Mouse (Mus musculus): ENCODE data around the gene Med17. TPM values are rescaled to one million over a fixed set of nuclear protein-coding genes. Genes with fewer than 3 reads are reported as not detected.
"Not testable (repeated sequence)": the region's sequence is repeated elsewhere in the genome, so short reads cannot be mapped to it uniquely, and the experiment has no call there.

Med17 gene
- 40.1 and 44.4 TPM in 2 replicates for polyA plus RNA-seq (2015; fragmentation: Nextera tagmentation; extraction: Ambion mirVana)

GRCm38 (mm10) chr9:15279649-15280490 is at the start of gene Med17:
Gene Med17, minus strand, starts transcription at chr9:15279931.
- peak within 1 kb of the TSS; percentile 82 for H3K4me2 ChIP-seq
- WGBS, result 1% methylated on average over 54 of the region's 57 CpGs
- H3K36me3 ChIP-seq (ENCODE audit: poor library complexity, severe bottlenecking), result peaks cover 16% of the 10 kb centered on the region
- peak within 1 kb of the TSS; percentile 98 for H3K9ac ChIP-seq
- H3K27ac ChIP-seq, result peak within 1 kb of the TSS; percentile 84
- no peaks in the 10 kb centered on the region for H3K27me3 ChIP-seq
- H3K4me1 ChIP-seq, result peaks cover 29% of the 10 kb centered on the region
- ATAC-seq, result peak; percentile 99
- peak within 1 kb of the TSS; percentile 92 for H3K4me3 ChIP-seq
- H3K9me3 ChIP-seq (replicated peaks), result no peaks in the 10 kb centered on the region

- WGBS, result 77% methylated on average over 2 of the region's 2 CpGs
- peaks cover 72% of the 10 kb centered on the region for H3K36me3 ChIP-seq (ENCODE audit: poor library complexity, severe bottlenecking)
- H3K4me2 ChIP-seq, result no peak overlapping the region
- 0 out of 2 replicates have a peak, but pooled peaks have one; percentile 38 for ATAC-seq
- no peak overlapping the region for H3K4me3 ChIP-seq
- H3K9me3 ChIP-seq (replicated peaks), result no peaks in the 10 kb centered on the region
- H3K9ac ChIP-seq, result no peak overlapping the region
- no peaks in the 10 kb centered on the region for H3K27me3 ChIP-seq
- H3K27ac ChIP-seq, result no peak overlapping the region
- no peaks in the 10 kb centered on the region for H3K4me1 ChIP-seq
Observed at GRCm38 (mm10) chr9:15318170-15318742, 38.5 kb upstream of the Med17 start.

DNA sequence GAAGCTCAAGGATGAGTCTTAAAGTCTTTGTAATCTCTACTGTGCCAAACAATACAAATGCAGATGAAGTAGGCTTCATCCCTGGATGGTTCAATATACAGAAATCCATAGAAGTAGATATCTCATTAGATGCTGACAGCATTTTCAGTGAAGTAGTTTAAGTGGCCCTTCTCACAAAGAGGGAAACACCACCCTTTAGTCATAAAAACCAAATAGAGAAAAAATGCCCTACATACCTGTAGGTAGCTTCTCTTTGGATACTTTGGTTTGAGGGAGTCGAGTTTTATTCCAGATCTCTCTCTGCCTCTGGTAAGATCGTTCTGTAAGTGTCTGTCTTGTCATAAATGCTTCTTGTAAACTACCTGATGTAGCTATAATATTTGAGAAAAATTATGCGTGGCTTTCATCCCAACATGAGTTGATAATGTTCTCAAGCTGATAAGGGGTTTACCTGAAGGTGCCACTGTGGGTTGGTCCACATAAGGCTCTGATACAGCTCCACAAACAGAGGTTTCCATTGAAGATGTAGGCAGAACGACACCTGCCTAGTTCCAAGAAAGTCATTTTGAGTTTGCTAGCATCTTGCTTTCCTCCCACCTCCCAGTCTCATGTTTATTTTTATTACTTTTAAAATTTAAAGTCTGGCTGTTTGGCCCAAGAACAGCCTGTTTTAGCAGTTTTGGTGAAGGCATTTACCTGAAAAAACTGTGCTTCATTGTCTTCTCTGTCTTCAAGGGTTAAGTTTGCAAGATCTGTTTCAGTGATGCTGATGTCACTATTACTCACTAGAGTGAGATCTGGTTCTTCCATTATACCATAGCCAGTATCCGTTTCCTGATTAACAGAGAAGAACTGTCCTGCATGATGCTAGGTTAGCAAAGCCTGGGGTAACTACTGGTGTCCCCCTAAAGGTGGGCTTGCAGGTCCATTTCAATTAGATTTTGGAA is 37.8 kb upstream of the Med17 start:
- 60% methylated on average over 5 of the region's 5 CpGs for WGBS
- ATAC-seq, result no peak

DNA sequence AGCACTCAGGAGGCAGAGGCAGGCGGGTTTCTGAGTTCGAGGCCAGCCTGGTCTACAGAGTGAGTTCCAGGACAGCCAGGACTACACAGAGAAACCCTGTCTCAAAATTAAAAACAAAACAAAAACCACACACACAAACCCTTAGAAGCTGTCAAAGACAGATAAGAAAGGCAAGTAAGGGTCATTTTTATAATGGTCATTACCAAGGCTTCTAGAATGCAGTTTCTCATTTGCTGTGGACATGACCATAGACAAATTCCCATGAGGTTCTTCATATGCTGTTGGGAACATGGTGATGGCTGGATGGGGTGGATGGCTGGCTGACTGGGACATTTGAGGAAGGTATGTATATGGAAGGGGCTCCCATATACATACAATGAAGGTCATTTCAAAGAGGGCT is 36.6 kb upstream of the Med17 start:
- not testable (repeated sequence) for H3K27me3 ChIP-seq; H3K4me2 ChIP-seq; H3K4me1 ChIP-seq; H3K27ac ChIP-seq; H3K9ac ChIP-seq; H3K9me3 ChIP-seq (replicated peaks); H3K4me3 ChIP-seq; ATAC-seq
- peaks cover 71% of the 10 kb centered on the region for H3K36me3 ChIP-seq (ENCODE audit: poor library complexity, severe bottlenecking)
- 83% methylated on average over 2 of the region's 2 CpGs for WGBS

More for the DNA sequence above, 37.8 kb upstream of the Med17 start:
- H3K4me3 ChIP-seq, result no peak overlapping the region
- no peak overlapping the region for H3K27ac ChIP-seq
- H3K4me1 ChIP-seq, result no peaks in the 10 kb centered on the region
- H3K9ac ChIP-seq, result no peak overlapping the region
- no peaks in the 10 kb centered on the region for H3K27me3 ChIP-seq
- H3K36me3 ChIP-seq (ENCODE audit: poor library complexity, severe bottlenecking), result peaks cover 70% of the 10 kb centered on the region
- H3K4me2 ChIP-seq, result no peak overlapping the region
- H3K9me3 ChIP-seq (replicated peaks), result no peaks in the 10 kb centered on the region

DNA sequence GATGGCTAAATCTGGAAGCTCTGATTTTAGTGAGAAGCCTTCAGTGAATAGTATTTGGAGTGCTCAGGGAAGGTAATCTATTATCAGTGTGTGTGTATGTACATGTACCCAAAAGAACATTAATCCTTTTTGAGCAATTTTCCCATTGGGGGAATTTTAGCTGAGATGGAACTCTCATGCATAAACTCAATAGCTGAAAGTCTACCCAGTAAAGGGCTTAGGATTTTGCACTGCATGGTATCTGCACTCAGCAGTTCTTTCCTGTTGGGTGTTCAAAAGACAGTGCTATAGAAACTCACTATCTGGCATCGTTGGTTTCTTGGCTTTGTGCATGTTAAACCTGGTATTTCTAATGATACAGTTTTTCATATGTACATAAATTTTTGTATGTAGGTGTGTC is 34.9 kb upstream of the Med17 start:
- H3K27me3 ChIP-seq, result no peaks in the 10 kb centered on the region
- H3K4me1 ChIP-seq, result peaks cover under 1% of the 10 kb centered on the region; the same call in 1 of the 2 replicates
- no peak overlapping the region for H3K4me3 ChIP-seq
- H3K36me3 ChIP-seq (ENCODE audit: poor library complexity, severe bottlenecking), result peaks cover 80% of the 10 kb centered on the region
- H3K4me2 ChIP-seq, result no peak overlapping the region
- ATAC-seq, result no peak
- 97% methylated on average over 1 of the region's 1 CpGs for WGBS
- H3K9ac ChIP-seq, result no peak overlapping the region
- no peaks in the 10 kb centered on the region for H3K9me3 ChIP-seq (replicated peaks)
- no peak overlapping the region for H3K27ac ChIP-seq

GRCm38 (mm10) chr9:15313633-15314032 is 33.9 kb upstream of the Med17 start:
- no peak overlapping the region for H3K27ac ChIP-seq
- H3K4me1 ChIP-seq, result peaks cover 9% of the 10 kb centered on the region
- H3K4me3 ChIP-seq, result no peak overlapping the region
- no peaks in the 10 kb centered on the region for H3K9me3 ChIP-seq (replicated peaks)
- no peak overlapping the region for H3K9ac ChIP-seq
- no peak for ATAC-seq
- WGBS, result 93% methylated on average over 5 of the region's 5 CpGs
- no peak overlapping the region for H3K4me2 ChIP-seq
- no peaks in the 10 kb centered on the region for H3K27me3 ChIP-seq
- H3K36me3 ChIP-seq (ENCODE audit: poor library complexity, severe bottlenecking), result peaks cover 89% of the 10 kb centered on the region

- WGBS, result 94% methylated on average over 2 of the region's 2 CpGs
- Histone ChIP-seq H3K36me3 (ENCODE audit: poor library complexity, severe bottlenecking) (peaks cover 84% of the 10 kb centered on the region), H3K4me2 (no peak overlapping the region), H3K4me3 (no peak overlapping the region), H3K9ac (no peak overlapping the region), H3K27ac (no peak overlapping the region), H3K27me3 (no peaks in the 10 kb centered on the region), H3K4me1 (peaks cover 23% of the 10 kb centered on the region), H3K9me3 (replicated peaks) (no peaks in the 10 kb centered on the region)
- no peak for ATAC-seq
Observed at GRCm38 (mm10) chr9:15312054-15312735, 32.5 kb upstream of the Med17 start.

DNA sequence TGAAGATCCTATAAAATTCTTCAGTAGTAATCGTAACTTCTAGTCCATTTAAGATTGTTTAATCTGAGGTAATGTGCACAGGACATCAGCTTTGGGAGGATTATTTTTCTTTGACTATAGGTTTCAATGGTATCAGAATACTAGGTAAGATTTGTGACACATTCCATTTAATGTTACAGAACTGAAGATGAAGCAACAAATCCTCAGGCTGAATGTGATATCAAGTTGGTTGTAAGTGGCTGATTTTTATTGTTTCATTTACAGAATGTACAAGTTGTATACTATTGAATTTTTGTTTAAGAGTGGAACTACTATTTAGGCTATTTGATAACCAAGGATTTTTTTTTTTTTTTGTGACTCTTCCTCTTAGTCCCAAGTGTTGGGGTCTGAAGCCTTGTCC is 30.4 kb upstream of the Med17 start:
- Histone ChIP-seq H3K27me3 (no peaks in the 10 kb centered on the region), H3K4me3 (no peak overlapping the region), H3K4me1 (peaks cover 29% of the 10 kb centered on the region), H3K9ac (no peak overlapping the region), H3K9me3 (replicated peaks) (no peaks in the 10 kb centered on the region), H3K27ac (no peak overlapping the region), H3K36me3 (ENCODE audit: poor library complexity, severe bottlenecking) (peaks cover 65% of the 10 kb centered on the region), H3K4me2 (no peak overlapping the region)
- WGBS, result 93% methylated on average over 1 of the region's 1 CpGs
- no peak for ATAC-seq

GRCm38 (mm10) chr9:15309425-15309824 is 29.7 kb upstream of the Med17 start:
- Histone ChIP-seq H3K9ac (no peak overlapping the region), H3K4me2 (peak overlapping the region; percentile 26)
- ATAC-seq, result no peak

GRCm38 (mm10) chr9:15308254-15308653 is 28.5 kb upstream of the Med17 start:
- ATAC-seq, result no peak
- Histone ChIP-seq H3K4me3 (no peak overlapping the region), H3K27ac (no peak overlapping the region), H3K4me2 (no peak overlapping the region), H3K4me1 (peaks cover 29% of the 10 kb centered on the region), H3K9ac (no peak overlapping the region), H3K27me3 (no peaks in the 10 kb centered on the region), H3K9me3 (replicated peaks) (no peaks in the 10 kb centered on the region), H3K36me3 (ENCODE audit: poor library complexity, severe bottlenecking) (peaks cover 46% of the 10 kb centered on the region)
- 60% methylated on average over 2 of the region's 2 CpGs for WGBS

More at GRCm38 (mm10) chr9:15309425-15309824, 29.7 kb upstream of the Med17 start:
- H3K36me3 ChIP-seq (ENCODE audit: poor library complexity, severe bottlenecking), result peaks cover 58% of the 10 kb centered on the region
- no peak overlapping the region for H3K4me3 ChIP-seq
- 91% methylated on average over 4 of the region's 4 CpGs for WGBS
- H3K27ac ChIP-seq, result no peak overlapping the region
- peaks cover 29% of the 10 kb centered on the region for H3K4me1 ChIP-seq
- no peaks in the 10 kb centered on the region for H3K27me3 ChIP-seq
- H3K9me3 ChIP-seq (replicated peaks), result no peaks in the 10 kb centered on the region

DNA sequence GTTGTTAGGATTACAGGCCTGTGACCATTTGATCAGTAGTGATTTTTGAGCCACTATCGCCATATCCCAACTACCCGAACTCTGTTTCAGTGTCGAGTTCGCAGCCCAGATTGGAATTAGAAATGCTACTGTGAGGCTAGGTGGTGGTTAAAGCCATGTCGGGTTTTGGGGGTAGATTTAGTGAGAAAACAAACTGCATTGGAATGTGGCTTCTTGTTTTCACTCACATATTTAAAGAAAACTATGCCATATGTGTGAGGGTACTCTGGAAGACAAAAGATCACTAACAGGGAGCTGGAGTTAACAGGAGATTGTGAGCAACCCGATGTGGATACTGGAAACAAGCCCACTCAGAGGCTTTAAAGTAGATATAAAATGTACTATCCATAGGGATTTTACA is 27.5 kb upstream of the Med17 start:
- peak overlapping the region; percentile 14; the same call in 1 of the 2 replicates for H3K27ac ChIP-seq
- ATAC-seq, result no peak
- WGBS, result 4% methylated on average over 6 of the region's 6 CpGs
- peak overlapping the region; percentile 88 for H3K4me2 ChIP-seq
- peaks cover 29% of the 10 kb centered on the region for H3K4me1 ChIP-seq
- no peaks in the 10 kb centered on the region for H3K9me3 ChIP-seq (replicated peaks)
- peak overlapping the region; percentile 97 for H3K9ac ChIP-seq
- H3K4me3 ChIP-seq, result peak overlapping the region; percentile 88
- no peaks in the 10 kb centered on the region for H3K27me3 ChIP-seq
- peaks cover 39% of the 10 kb centered on the region for H3K36me3 ChIP-seq (ENCODE audit: poor library complexity, severe bottlenecking)

Data from forebrain, embryonic 13.5 days (tissue).